Mouse (Mus musculus): ENCODE data around the gene Sln. TPM values are rescaled to one million over a fixed set of nuclear protein-coding genes. Genes with fewer than 3 reads are reported as not detected.

The Sln gene
- polyA plus RNA-seq, 1 experiment from 2014 or later = 5.3 TPM

- Histone ChIP-seq H3K27me3 (ENCODE audit: control insufficient read depth, insufficient read depth, low read length) (no peaks in the 10 kb centered on the region), H3K4me3 (ENCODE audit: low read depth, low read length) (no peak overlapping the region), H3K9ac (ENCODE audit: low read length) (no peak overlapping the region), H3K36me3 (ENCODE audit: control insufficient read depth, insufficient read depth, low read length) (no peaks in the 10 kb centered on the region), H3K4me1 (ENCODE audit: control insufficient read depth, insufficient read depth, low read length) (no peaks in the 10 kb centered on the region), H3K27ac (ENCODE audit: low read depth, low read length) (no peak overlapping the region), H3K9me3 (ENCODE audit: control insufficient read depth, low read length) (no peaks in the 10 kb centered on the region), H3K4me2 (ENCODE audit: low read depth) (no peak overlapping the region)
- 60% methylated on average over 4 of the region's 4 CpGs for WGBS
- DNase-seq (ENCODE audit: low spot score) (no peak), ATAC-seq (ENCODE audit: insufficient read depth, low FRiP score, low TSS enrichment) (no peak)
Observed at GRCm38 (mm10) chr9:53835976-53836375, 14.0 kb upstream of the Sln start.

GRCm38 (mm10) chr9:53838816-53839215 is 11.1 kb upstream of the Sln start:
- no peak for ATAC-seq (ENCODE audit: insufficient read depth, low FRiP score, low TSS enrichment)
- WGBS = 82% methylated on average over 8 of the region's 8 CpGs
- Histone ChIP-seq H3K36me3 (ENCODE audit: control insufficient read depth, insufficient read depth, low read length) (no peaks in the 10 kb centered on the region), H3K27ac (ENCODE audit: low read depth, low read length) (no peak overlapping the region), H3K4me2 (ENCODE audit: low read depth) (no peak overlapping the region), H3K4me3 (ENCODE audit: low read depth, low read length) (no peak overlapping the region), H3K27me3 (ENCODE audit: control insufficient read depth, insufficient read depth, low read length) (no peaks in the 10 kb centered on the region), H3K9ac (ENCODE audit: low read length) (no peak overlapping the region), H3K9me3 (ENCODE audit: control insufficient read depth, low read length) (no peaks in the 10 kb centered on the region), H3K4me1 (ENCODE audit: control insufficient read depth, insufficient read depth, low read length) (no peaks in the 10 kb centered on the region)
- no peak for DNase-seq (ENCODE audit: low spot score)

- H3K4me3 ChIP-seq (ENCODE audit: low read depth, low read length) = no peak overlapping the region
- ATAC-seq (ENCODE audit: insufficient read depth, low FRiP score, low TSS enrichment) (no peak), DNase-seq (ENCODE audit: low spot score) (no peak)
- no peak overlapping the region for H3K9ac ChIP-seq (ENCODE audit: low read length)
- H3K36me3 ChIP-seq (ENCODE audit: control insufficient read depth, insufficient read depth, low read length) = no peaks in the 10 kb centered on the region
- no peak overlapping the region for H3K27ac ChIP-seq (ENCODE audit: low read depth, low read length)
- no peak overlapping the region for H3K4me2 ChIP-seq (ENCODE audit: low read depth)
- H3K27me3 ChIP-seq (ENCODE audit: control insufficient read depth, insufficient read depth, low read length) = no peaks in the 10 kb centered on the region
- no peaks in the 10 kb centered on the region for H3K4me1 ChIP-seq (ENCODE audit: control insufficient read depth, insufficient read depth, low read length)
- no peaks in the 10 kb centered on the region for H3K9me3 ChIP-seq (ENCODE audit: control insufficient read depth, low read length)
- WGBS = 84% methylated on average over 8 of the region's 8 CpGs
Observed at GRCm38 (mm10) chr9:53848548-53848947, 1.4 kb upstream of the Sln start.

GRCm38 (mm10) chr9:53852158-53852557 is 2.2 kb downstream of the Sln start:
- DNase-seq (ENCODE audit: low spot score) (no peak), ATAC-seq (ENCODE audit: insufficient read depth, low FRiP score, low TSS enrichment) (no peak)
- H3K27ac ChIP-seq (ENCODE audit: low read depth, low read length) = no peak overlapping the region
- H3K4me3 ChIP-seq (ENCODE audit: low read depth, low read length) = no peak overlapping the region
- no peak overlapping the region for H3K9ac ChIP-seq (ENCODE audit: low read length)
- no peaks in the 10 kb centered on the region for H3K4me1 ChIP-seq (ENCODE audit: control insufficient read depth, insufficient read depth, low read length)
- H3K4me2 ChIP-seq (ENCODE audit: low read depth) = no peak overlapping the region
- H3K9me3 ChIP-seq (ENCODE audit: control insufficient read depth, low read length) = no peaks in the 10 kb centered on the region
- WGBS = 91% methylated on average over 4 of the region's 4 CpGs
- no peaks in the 10 kb centered on the region for H3K36me3 ChIP-seq (ENCODE audit: control insufficient read depth, insufficient read depth, low read length)
- H3K27me3 ChIP-seq (ENCODE audit: control insufficient read depth, insufficient read depth, low read length) = no peaks in the 10 kb centered on the region

GRCm38 (mm10) chr9:53853672-53854071 is 3.7 kb downstream of the Sln start:
- Histone ChIP-seq H3K9ac (ENCODE audit: low read length) (no peak overlapping the region), H3K36me3 (ENCODE audit: control insufficient read depth, insufficient read depth, low read length) (no peaks in the 10 kb centered on the region), H3K4me3 (ENCODE audit: low read depth, low read length) (no peak overlapping the region), H3K4me1 (ENCODE audit: control insufficient read depth, insufficient read depth, low read length) (no peaks in the 10 kb centered on the region), H3K27ac (ENCODE audit: low read depth, low read length) (no peak overlapping the region), H3K4me2 (ENCODE audit: low read depth) (no peak overlapping the region), H3K27me3 (ENCODE audit: control insufficient read depth, insufficient read depth, low read length) (no peaks in the 10 kb centered on the region), H3K9me3 (ENCODE audit: control insufficient read depth, low read length) (no peaks in the 10 kb centered on the region)
- 73% methylated on average over 1 of the region's 1 CpGs for WGBS
- DNase-seq (ENCODE audit: low spot score) (no peak), ATAC-seq (ENCODE audit: insufficient read depth, low FRiP score, low TSS enrichment) (no peak)

GRCm38 (mm10) chr9:53854525-53854924 is 4.6 kb downstream of the Sln start:
- Histone ChIP-seq H3K9me3 (ENCODE audit: control insufficient read depth, low read length) (no peaks in the 10 kb centered on the region), H3K27ac (ENCODE audit: low read depth, low read length) (no peak overlapping the region)
- 93% methylated on average over 1 of the region's 1 CpGs for WGBS

GRCm38 (mm10) chr9:53857864-53858263 is 7.9 kb downstream of the Sln start:
- Histone ChIP-seq H3K36me3 (ENCODE audit: control insufficient read depth, insufficient read depth, low read length) (no peaks in the 10 kb centered on the region), H3K4me2 (ENCODE audit: low read depth) (no peak overlapping the region), H3K4me1 (ENCODE audit: control insufficient read depth, insufficient read depth, low read length) (no peaks in the 10 kb centered on the region), H3K4me3 (ENCODE audit: low read depth, low read length) (no peak overlapping the region), H3K9me3 (ENCODE audit: control insufficient read depth, low read length) (no peaks in the 10 kb centered on the region), H3K9ac (ENCODE audit: low read length) (no peak overlapping the region), H3K27ac (ENCODE audit: low read depth, low read length) (no peak overlapping the region), H3K27me3 (ENCODE audit: control insufficient read depth, insufficient read depth, low read length) (no peaks in the 10 kb centered on the region)
- 84% methylated on average over 5 of the region's 5 CpGs for WGBS
- ATAC-seq (ENCODE audit: insufficient read depth, low FRiP score, low TSS enrichment) (no peak), DNase-seq (ENCODE audit: low spot score) (no peak)

More at GRCm38 (mm10) chr9:53854525-53854924, 4.6 kb downstream of the Sln start:
- no peak overlapping the region for H3K4me3 ChIP-seq (ENCODE audit: low read depth, low read length)
- H3K9ac ChIP-seq (ENCODE audit: low read length) = no peak overlapping the region
- DNase-seq (ENCODE audit: low spot score) = no peak
- H3K27me3 ChIP-seq (ENCODE audit: control insufficient read depth, insufficient read depth, low read length) = no peaks in the 10 kb centered on the region
- no peaks in the 10 kb centered on the region for H3K36me3 ChIP-seq (ENCODE audit: control insufficient read depth, insufficient read depth, low read length)
- no peak for ATAC-seq (ENCODE audit: insufficient read depth, low FRiP score, low TSS enrichment)
- no peak overlapping the region for H3K4me2 ChIP-seq (ENCODE audit: low read depth)
- H3K4me1 ChIP-seq (ENCODE audit: control insufficient read depth, insufficient read depth, low read length) = no peaks in the 10 kb centered on the region

GRCm38 (mm10) chr9:53873239-53873638 is 23.3 kb downstream of the Sln start:
- H3K9me3 ChIP-seq (ENCODE audit: control insufficient read depth, low read length) = no peaks in the 10 kb centered on the region
- no peak overlapping the region for H3K4me3 ChIP-seq (ENCODE audit: low read depth, low read length)
- no peak overlapping the region for H3K4me2 ChIP-seq (ENCODE audit: low read depth)
- H3K9ac ChIP-seq (ENCODE audit: low read length) = no peak overlapping the region
- H3K4me1 ChIP-seq (ENCODE audit: control insufficient read depth, insufficient read depth, low read length) = no peaks in the 10 kb centered on the region
- ATAC-seq (ENCODE audit: insufficient read depth, low FRiP score, low TSS enrichment) (no peak), DNase-seq (ENCODE audit: low spot score) (no peak)
- no peaks in the 10 kb centered on the region for H3K27me3 ChIP-seq (ENCODE audit: control insufficient read depth, insufficient read depth, low read length)
- no peak overlapping the region for H3K27ac ChIP-seq (ENCODE audit: low read depth, low read length)
- WGBS = 93% methylated on average over 8 of the region's 8 CpGs
- no peaks in the 10 kb centered on the region for H3K36me3 ChIP-seq (ENCODE audit: control insufficient read depth, insufficient read depth, low read length)

- whole genome bisulfite sequencing = 34% methylated on average over 2 of the region's 2 CpGs
- Histone ChIP-seq H3K4me2 (ENCODE audit: low read depth) (no peak overlapping the region), H3K27ac (ENCODE audit: low read depth, low read length) (no peak overlapping the region), H3K4me1 (ENCODE audit: control insufficient read depth, insufficient read depth, low read length) (no peaks in the 10 kb centered on the region), H3K9ac (ENCODE audit: low read length) (no peak overlapping the region), H3K9me3 (ENCODE audit: control insufficient read depth, low read length) (no peaks in the 10 kb centered on the region), H3K4me3 (ENCODE audit: low read depth, low read length) (no peak overlapping the region), H3K36me3 (ENCODE audit: control insufficient read depth, insufficient read depth, low read length) (no peaks in the 10 kb centered on the region), H3K27me3 (ENCODE audit: control insufficient read depth, insufficient read depth, low read length) (no peaks in the 10 kb centered on the region)
- DNase-seq (ENCODE audit: low spot score) (no peak), ATAC-seq (ENCODE audit: insufficient read depth, low FRiP score, low TSS enrichment) (no peak)
Observed at GRCm38 (mm10) chr9:53877423-53877822, 27.5 kb downstream of the Sln start.
